Mouse (Mus musculus) limb, embryonic 10.5 days (tissue): ENCODE measurements around the gene Mier1. TPM values are rescaled to one million over a fixed set of nuclear protein-coding genes. Genes with fewer than 3 reads are reported as not detected.
A peak's percentile ranks its signal among the peaks of the same experiment; 100 is the strongest.
"Not testable (repeated sequence)": the region's sequence is repeated elsewhere in the genome, so short reads cannot be mapped to it uniquely, and the experiment has no call there.

Experiments used
- DNase-seq: peaks from one replicate; pipeline ENCODE4 v3.0.0-alpha.2; 2017; ENCODE audit warnings: low spot score
- H3K27ac ChIP-seq: fragments of 300-500 bp; sonication (generic); 2 replicates; pipeline ENCODE4 v1.5.1; 2016; ENCODE audit warnings: mild to moderate bottlenecking
- H3K27me3 ChIP-seq: fragments of 300-500 bp; sonication (generic); 2 replicates; pipeline ENCODE4 v1.6.1; 2016; ENCODE audit warnings: low read depth, mild to moderate bottlenecking; ENCODE audit not compliant: poor library complexity, severe bottlenecking
- H3K36me3 ChIP-seq: fragments of 300-500 bp; sonication (generic); 2 replicates; pipeline ENCODE4 v1.6.1; 2016; ENCODE audit warnings: mild to moderate bottlenecking, moderate library complexity
- H3K4me1 ChIP-seq: fragments of 300-500 bp; sonication (generic); 2 replicates; pipeline ENCODE4 v1.6.1; 2016
- H3K4me3 ChIP-seq: fragments of 300-500 bp; sonication (generic); 2 replicates; pipeline ENCODE4 v1.5.1; 2016; ENCODE audit warnings: mild to moderate bottlenecking, moderate library complexity
- H3K9me3 ChIP-seq: fragments of 300-500 bp; sonication (generic); replicated peaks from 2 replicates; pipeline ENCODE4 v1.6.1; 2016; ENCODE audit warnings: mild to moderate bottlenecking
- WGBS: fragments of 180-500 bp; shearing (Covaris S2); methylation state at CpG from one replicate; pipeline ENCODE4 v1.1.7; 2016; 5-methylcytosine and 5-hydroxymethylcytosine counted together
- polyA plus RNA-seq: library from polyadenylated mRNA; unstranded; fragments of >200 nt; fragmentation: Nextera tagmentation; extraction: Ambion mirVana; gene quantifications from 2 replicates; pipeline ENCODE4 v1.2.1, GENCODE M21; 2016

Gene Mier1
- polyA plus RNA-seq, 1 experiment from 2014 or later = 41.5 TPM

DNA sequence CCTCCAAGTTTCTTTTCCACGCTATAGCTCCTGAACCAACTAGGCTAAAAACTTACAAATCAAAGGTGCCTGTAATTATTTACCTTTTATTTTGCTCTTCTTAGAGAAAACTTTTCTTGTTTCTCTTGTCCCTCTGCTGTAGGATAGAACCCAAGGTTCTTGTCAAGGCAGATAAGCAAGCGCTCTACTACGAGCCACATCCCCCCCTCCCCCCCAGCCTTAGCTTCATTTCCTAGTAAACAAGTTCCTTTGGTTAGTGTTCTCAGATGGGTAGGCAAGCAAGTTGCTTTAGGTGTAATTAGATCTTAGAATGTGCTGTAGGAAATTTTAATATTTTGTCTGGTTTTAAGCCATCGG lies 5.8 kb downstream of the Mier1 start:
- Histone ChIP-seq H3K4me1 (peaks cover 24% of the 10 kb centered on the region), H3K36me3 (peaks cover 6% of the 10 kb centered on the region), H3K27me3 (no peaks in the 10 kb centered on the region), H3K4me3 (peak overlapping the region; percentile 91), H3K9me3 (no peaks in the 10 kb centered on the region), H3K27ac (peak overlapping the region; percentile 98)
- DNase-seq = no peak
- WGBS = 17% methylated on average over 4 of the region's 4 CpGs

DNA sequence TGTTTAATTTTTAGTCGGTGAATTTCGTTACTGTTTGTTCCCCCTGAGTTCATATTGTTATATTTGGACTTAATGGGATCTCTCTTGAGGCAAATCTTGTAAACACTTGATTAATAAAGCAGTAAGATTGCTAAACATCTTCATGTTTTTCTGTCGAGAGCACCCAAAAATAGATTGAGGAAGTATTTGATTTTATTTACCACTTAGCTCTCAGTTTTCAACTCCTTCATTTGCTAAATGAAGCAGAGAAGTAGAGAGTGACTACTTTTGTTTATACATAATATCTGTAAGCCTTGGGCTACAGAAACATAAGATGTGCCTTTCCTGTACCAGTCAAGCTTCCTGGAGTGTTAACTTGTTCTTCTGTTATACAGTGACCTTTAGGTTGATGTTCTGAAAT lies 6.2 kb downstream of the Mier1 start:
- no peaks in the 10 kb centered on the region for H3K27me3 ChIP-seq

DNA sequence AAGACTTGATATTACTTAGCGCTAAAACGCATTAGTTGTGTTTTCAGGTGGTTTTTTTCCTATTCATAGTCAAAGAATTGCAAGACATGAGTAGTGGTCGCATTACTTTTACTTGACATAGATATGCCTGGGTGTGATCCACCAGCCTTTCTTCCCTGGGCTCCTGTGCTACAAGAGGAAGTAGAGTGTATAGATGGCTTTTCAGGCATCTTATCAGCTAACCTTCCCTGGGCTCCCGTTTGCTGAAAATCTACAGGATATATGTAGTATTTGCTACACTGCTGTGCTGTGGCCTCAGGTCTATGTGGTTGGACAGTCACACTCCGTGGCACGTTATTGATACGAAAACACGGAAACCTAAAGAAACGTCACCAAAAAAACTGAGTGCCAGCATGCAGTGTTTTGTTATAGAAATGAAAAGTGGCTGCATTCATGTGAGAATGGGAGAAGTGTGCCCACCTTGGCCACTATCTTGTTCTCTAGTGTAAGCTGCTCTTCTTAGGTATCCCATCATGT lies 6.7 kb downstream of the Mier1 start:
- no peak for DNase-seq
- peak overlapping the region; percentile 91 for H3K4me3 ChIP-seq
- 91% methylated on average over 9 of the region's 9 CpGs for WGBS
- no peaks in the 10 kb centered on the region for H3K27me3 ChIP-seq
- peaks cover 6% of the 10 kb centered on the region for H3K36me3 ChIP-seq
- no peak overlapping the region for H3K27ac ChIP-seq
- peaks cover 18% of the 10 kb centered on the region for H3K4me1 ChIP-seq
- H3K9me3 ChIP-seq = no peaks in the 10 kb centered on the region

More for the DNA sequence above, 6.2 kb downstream of the Mier1 start:
- no peak for DNase-seq
- H3K36me3 ChIP-seq = peaks cover 6% of the 10 kb centered on the region
- peaks cover 20% of the 10 kb centered on the region for H3K4me1 ChIP-seq
- H3K4me3 ChIP-seq = peak overlapping the region; percentile 91
- no peaks in the 10 kb centered on the region for H3K9me3 ChIP-seq
- WGBS = 56% methylated on average over 3 of the region's 3 CpGs
- no peak overlapping the region; the same call in 1 of the 2 replicates for H3K27ac ChIP-seq

DNA sequence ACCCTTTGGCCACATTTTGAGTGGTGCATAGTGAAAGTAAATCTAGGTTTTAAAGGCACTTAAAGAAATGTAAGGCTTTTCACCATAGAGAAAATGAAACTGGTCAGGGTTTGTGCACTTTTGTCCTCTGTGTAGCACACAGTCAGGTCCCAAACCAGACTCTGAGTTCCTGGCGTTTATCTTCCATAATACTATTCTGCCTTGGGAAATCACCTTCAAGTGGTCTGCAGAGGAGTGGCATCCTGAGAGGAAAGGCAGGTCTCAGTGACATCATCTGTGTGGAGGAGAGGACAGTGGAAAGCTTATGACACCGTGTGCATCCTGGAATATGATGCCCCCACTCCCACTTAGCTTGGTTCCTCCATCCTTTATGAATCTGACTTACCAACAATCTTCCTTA lies 8.9 kb downstream of the Mier1 start:
- 69% methylated on average over 2 of the region's 2 CpGs for WGBS
- Histone ChIP-seq H3K27me3 (no peaks in the 10 kb centered on the region), H3K4me3 (no peak overlapping the region), H3K9me3 (no peaks in the 10 kb centered on the region), H3K36me3 (no peaks in the 10 kb centered on the region), H3K27ac (no peak overlapping the region), H3K4me1 (peaks cover 18% of the 10 kb centered on the region)
- no peak for DNase-seq

DNA sequence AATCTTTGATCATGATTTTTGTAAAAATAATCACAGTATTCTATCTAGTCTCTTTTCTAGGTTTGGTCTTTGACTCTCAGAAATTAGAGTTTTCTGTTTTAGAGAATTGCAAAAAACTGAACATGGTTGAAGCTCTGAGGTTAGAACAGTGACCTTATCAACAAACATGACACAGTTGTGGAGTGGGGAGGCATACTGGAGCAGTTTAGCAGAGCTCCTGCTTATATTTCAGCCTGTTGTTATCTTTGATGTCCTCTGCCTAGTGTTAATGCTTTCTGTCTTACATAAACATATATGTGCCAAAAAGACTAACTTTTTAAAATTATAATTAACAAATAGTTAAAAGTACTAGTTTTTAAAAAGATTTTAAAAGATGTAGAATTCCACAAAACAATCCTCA lies 9.4 kb downstream of the Mier1 start:
- no peaks in the 10 kb centered on the region for H3K27me3 ChIP-seq
- no peaks in the 10 kb centered on the region for H3K9me3 ChIP-seq
- no peaks in the 10 kb centered on the region for H3K36me3 ChIP-seq
- DNase-seq = no peak
- no peak overlapping the region for H3K4me3 ChIP-seq
- no peak overlapping the region for H3K27ac ChIP-seq
- H3K4me1 ChIP-seq = peaks cover 16% of the 10 kb centered on the region

DNA sequence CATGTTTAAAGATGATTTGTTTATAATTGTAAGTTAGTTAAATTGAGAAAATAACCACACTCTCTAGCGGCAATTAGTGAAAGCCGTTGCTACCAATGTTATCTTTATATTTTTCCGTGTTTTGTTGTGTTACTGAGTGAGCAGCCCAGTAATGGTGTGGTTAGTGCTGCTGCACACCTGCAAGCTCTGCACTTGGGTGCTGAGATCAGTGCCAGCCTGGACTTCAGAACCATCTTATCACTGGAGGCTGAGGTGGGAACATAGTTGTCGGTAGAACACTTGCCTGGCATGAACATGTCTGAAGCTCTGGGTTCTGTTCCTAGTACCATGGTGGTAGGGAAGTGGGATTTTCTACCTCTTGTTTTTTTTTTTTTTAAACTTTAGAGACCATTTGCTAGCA lies 12.3 kb downstream of the Mier1 start:
- H3K27ac ChIP-seq = no peak overlapping the region
- no peaks in the 10 kb centered on the region for H3K9me3 ChIP-seq

DNA sequence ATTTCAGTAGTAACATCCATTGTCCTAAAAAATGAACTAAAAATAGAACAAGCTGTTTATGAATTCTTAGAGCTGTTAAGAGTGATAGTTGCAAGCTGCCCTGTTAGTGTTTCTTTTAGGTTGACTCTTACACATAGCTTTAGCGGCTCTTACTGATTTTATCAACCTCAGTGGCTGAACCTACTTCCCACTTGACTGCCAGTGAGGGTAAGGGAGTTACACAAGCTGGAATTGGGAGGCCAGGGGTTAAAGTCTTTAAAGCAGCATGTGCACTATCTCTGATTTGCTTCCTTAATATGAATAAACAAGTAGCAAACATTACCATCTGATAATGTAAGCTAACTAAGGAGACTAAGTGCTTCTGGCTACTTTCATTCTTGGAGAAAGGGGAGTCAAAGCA lies 22.8 kb downstream of the Mier1 start:
- Histone ChIP-seq H3K4me1 (no peaks in the 10 kb centered on the region), H3K27ac (no peak overlapping the region), H3K36me3 (peaks cover 77% of the 10 kb centered on the region), H3K9me3 (no peaks in the 10 kb centered on the region), H3K27me3 (no peaks in the 10 kb centered on the region), H3K4me3 (no peak overlapping the region)
- 89% methylated on average over 1 of the region's 1 CpGs for WGBS
- no peak for DNase-seq

More for the DNA sequence above, 12.3 kb downstream of the Mier1 start:
- 92% methylated on average over 4 of the region's 4 CpGs for WGBS
- no peak overlapping the region for H3K4me3 ChIP-seq
- no peaks in the 10 kb centered on the region for H3K4me1 ChIP-seq
- no peak for DNase-seq
- H3K27me3 ChIP-seq = no peaks in the 10 kb centered on the region
- H3K36me3 ChIP-seq = peaks cover 9% of the 10 kb centered on the region

- H3K27ac ChIP-seq = no peak overlapping the region
- H3K36me3 ChIP-seq = peaks cover 90% of the 10 kb centered on the region
- 62% methylated on average over 5 of the region's 5 CpGs for WGBS
- DNase-seq = peak; percentile 78
- H3K9me3 ChIP-seq = no peaks in the 10 kb centered on the region
- H3K27me3 ChIP-seq = no peaks in the 10 kb centered on the region
- H3K4me3 ChIP-seq = no peak overlapping the region
- H3K4me1 ChIP-seq = no peaks in the 10 kb centered on the region
These were observed 32.1 kb downstream of the Mier1 start for GRCm38 (mm10) chr4:103146339-103146738.

GRCm38 (mm10) chr4:103151946-103152345 lies 37.8 kb downstream of the Mier1 start:
- Histone ChIP-seq H3K4me3 (no peak overlapping the region), H3K27me3 (no peaks in the 10 kb centered on the region), H3K27ac (no peak overlapping the region), H3K36me3 (peaks cover 97% of the 10 kb centered on the region), H3K9me3 (no peaks in the 10 kb centered on the region), H3K4me1 (no peaks in the 10 kb centered on the region)
- no peak for DNase-seq
- WGBS = 92% methylated on average over 5 of the region's 5 CpGs

- no peak for DNase-seq
- peaks cover 95% of the 10 kb centered on the region for H3K36me3 ChIP-seq
- 98% methylated on average over 4 of the region's 4 CpGs for WGBS
- no peak overlapping the region for H3K4me3 ChIP-seq
- H3K9me3 ChIP-seq = no peaks in the 10 kb centered on the region
- no peak overlapping the region for H3K27ac ChIP-seq
- no peaks in the 10 kb centered on the region for H3K27me3 ChIP-seq
- no peaks in the 10 kb centered on the region for H3K4me1 ChIP-seq
These were observed 44.6 kb downstream of the Mier1 start for GRCm38 (mm10) chr4:103158781-103159180.

- H3K9me3 ChIP-seq, H3K27me3 ChIP-seq, DNase-seq, H3K4me1 ChIP-seq, H3K4me3 ChIP-seq, H3K27ac ChIP-seq: not testable (repeated sequence)
- WGBS = 90% methylated on average over 1 of the region's 1 CpGs
- H3K36me3 ChIP-seq = peaks cover 53% of the 10 kb centered on the region
These were observed 52.0 kb downstream of the Mier1 start for GRCm38 (mm10) chr4:103166198-103166597.

GRCm38 (mm10) chr4:103171256-103171655 lies 57.1 kb downstream of the Mier1 start:
- H3K36me3 ChIP-seq = peaks cover 43% of the 10 kb centered on the region
- DNase-seq = peak; percentile 12

GRCm38 (mm10) chr4:103173507-103173906 lies 59.3 kb downstream of the Mier1 start:
- WGBS = 82% methylated on average over 6 of the region's 6 CpGs
- Histone ChIP-seq H3K27ac (no peak overlapping the region), H3K36me3 (peaks cover 60% of the 10 kb centered on the region), H3K4me3 (no peak overlapping the region), H3K9me3 (no peaks in the 10 kb centered on the region), H3K4me1 (peaks cover 2% of the 10 kb centered on the region; the same call in 1 of the 2 replicates), H3K27me3 (no peaks in the 10 kb centered on the region)
- peak; percentile 13 for DNase-seq

More at GRCm38 (mm10) chr4:103171256-103171655, 57.1 kb downstream of the Mier1 start:
- Histone ChIP-seq H3K4me1 (no peaks in the 10 kb centered on the region), H3K27me3 (no peaks in the 10 kb centered on the region), H3K27ac (no peak overlapping the region), H3K4me3 (no peak overlapping the region), H3K9me3 (no peaks in the 10 kb centered on the region)
- WGBS = 93% methylated on average over 3 of the region's 3 CpGs

- H3K36me3 ChIP-seq = peaks cover 63% of the 10 kb centered on the region
- whole genome bisulfite sequencing = 93% methylated on average over 7 of the region's 7 CpGs
- no peak for DNase-seq
These were observed 59.8 kb downstream of the Mier1 start for GRCm38 (mm10) chr4:103174001-103174400.

More at GRCm38 (mm10) chr4:103174001-103174400, 59.8 kb downstream of the Mier1 start:
- Histone ChIP-seq H3K27ac (no peak overlapping the region), H3K4me3 (no peak overlapping the region), H3K27me3 (no peaks in the 10 kb centered on the region), H3K4me1 (peaks cover 5% of the 10 kb centered on the region; the same call in 1 of the 2 replicates), H3K9me3 (no peaks in the 10 kb centered on the region)
